Mouse (Mus musculus) adrenal gland, adult (tissue): ENCODE measurements around the gene Npb.
"Not testable (repeated sequence)": the region's sequence is repeated elsewhere in the genome, so short reads cannot be mapped to it uniquely, and the experiment has no call there.

Experiments used
- DNase-seq, 2 experiments: peaks; one replicate each; pipeline ENCODE4 v3.0.0; 2022 to 2023; ENCODE audit warnings: low spot score in 1 of 2; ENCODE audit not compliant: inconsistent age in 2 of 2

The Npb gene

DNA sequence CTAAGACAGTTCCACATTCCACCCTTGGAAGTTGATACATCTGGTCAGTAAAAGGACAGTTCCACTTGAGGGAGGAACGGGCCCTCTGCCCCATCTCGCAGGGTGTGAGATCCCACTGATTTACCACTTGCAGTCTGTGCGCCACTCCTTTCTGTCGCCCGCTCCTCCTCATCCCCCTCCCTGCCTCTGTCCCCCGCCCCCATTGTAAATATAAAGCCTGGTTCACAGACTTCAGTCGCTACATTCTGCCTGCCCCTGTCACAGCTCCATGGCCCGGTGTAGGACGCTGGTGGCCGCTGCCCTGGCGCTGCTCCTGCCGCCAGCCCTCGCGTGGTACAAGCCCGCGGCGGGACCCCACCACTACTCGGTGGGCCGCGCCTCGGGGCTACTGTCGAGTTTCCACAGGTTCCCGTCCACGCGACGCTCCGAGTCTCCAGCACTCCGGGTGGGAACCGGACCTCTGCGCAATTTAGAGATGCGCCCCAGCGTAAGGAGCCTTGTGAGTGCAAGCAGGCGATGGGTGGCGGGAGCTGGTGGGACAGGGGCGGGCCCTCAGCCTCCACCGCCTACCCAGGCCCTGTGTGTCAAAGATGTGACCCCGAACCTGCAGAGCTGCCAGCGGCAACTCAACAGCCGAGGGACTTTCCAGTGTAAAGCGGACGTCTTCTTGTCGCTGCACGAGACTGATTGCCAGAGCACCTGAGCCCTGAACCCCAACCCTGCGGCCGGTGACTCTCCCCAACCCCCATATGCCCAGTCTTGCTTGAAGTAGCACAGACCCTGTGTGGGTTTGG lies at the start of gene Npb:
Npb (plus strand) TSS at position 237 of the 794 bp plus-strand sequence.
- DNase-seq = no peak

DNA sequence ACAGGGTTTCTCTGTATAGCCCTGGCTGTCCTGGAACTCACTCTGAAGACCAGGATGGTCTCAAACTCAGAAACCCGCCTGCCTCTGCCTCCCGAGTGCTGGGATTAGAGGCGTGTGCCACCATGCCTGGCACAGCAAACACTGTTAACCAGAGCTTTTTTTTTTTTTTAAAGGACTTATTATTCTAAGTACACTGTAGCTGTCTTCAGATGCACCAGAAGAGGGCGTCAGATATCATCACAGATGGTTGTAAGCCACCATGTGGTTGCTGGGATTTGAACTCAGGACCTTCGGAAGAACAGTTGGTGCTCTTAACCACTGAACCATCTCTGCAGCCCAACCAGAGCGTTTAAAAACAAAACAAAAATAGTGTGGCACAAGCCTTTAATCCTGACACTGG lies 49.4 kb upstream of the Npb start:
- not testable (repeated sequence) for DNase-seq

GRCm38 (mm10) chr11:120560952-120561728 lies 47.1 kb upstream of the Npb start:
- no peak for DNase-seq

DNA sequence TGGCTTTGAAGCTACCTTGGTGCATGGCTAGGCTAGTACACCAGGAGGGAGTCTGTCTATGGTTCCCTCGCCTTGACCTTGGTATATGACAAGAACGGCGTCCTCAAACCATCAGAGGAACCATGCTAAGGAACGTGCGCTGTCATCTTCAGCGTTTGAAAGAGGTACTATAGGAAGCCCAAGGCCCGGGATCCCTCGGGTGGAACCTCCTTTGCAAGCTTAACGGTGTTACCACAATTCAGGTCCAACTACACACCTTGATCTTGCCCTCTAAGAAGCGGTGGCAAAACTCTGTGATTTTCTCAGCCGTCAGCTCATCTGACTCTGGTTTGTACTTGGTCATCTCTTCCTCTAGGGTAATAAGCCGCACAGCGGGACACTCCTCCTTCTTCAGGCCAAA lies 45.3 kb upstream of the Npb start:
- no peak for DNase-seq

GRCm38 (mm10) chr11:120565114-120565513 lies 43.2 kb upstream of the Npb start:
- DNase-seq = no peak

- no peak for DNase-seq
Measured at GRCm38 (mm10) chr11:120568324-120568723, 40.0 kb upstream of the Npb start.

DNA sequence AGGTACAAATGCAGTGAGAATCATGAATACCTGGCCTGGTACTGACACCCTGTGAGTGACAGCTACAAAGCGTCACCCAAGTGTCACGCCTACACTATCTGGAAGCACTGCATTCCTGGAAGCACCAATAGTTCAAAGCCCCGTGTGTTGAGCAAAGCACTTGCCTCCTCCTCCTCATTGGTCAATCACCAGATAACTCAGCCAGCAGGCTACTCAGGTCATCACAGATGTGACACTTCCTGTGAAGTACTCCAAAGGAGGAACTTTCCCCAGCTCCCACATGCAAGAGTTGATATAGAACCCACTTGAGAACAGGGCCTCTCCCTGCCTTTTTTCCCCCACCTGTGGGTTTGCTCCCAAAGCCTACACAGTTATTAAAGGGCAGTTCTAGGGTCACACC lies 37.2 kb upstream of the Npb start:
- DNase-seq = no peak

DNA sequence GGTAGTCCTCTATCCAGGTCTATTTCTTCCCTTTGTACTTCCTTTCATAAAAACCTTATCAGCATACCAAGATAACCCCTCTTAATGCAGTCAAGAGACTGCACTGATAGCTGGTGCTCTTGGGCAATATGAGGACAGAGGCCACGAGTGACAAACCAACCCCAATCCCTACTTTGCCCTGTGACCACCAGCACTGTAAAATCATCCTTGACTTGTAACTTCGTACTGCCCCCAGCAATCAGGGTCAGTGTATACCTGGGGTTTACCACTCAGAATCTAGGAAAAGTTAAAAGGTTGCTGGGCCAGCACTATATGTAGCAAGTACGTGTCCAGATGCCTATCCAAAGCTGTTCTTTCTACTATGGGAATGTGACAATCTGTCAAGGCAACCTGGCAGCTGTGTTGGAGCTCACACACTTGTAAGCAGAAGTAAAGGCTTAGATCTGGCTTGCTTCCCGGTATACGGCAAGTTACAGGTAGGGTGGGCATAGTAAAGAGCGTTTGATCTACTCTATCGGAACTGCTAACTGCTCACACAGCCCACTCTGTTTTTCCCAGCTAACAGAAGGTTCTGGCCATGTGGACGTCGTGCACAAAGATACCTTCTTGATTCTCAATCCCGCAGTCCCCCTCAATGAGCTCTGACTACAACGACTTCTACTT lies 36.4 kb upstream of the Npb start:
- peak in 1 of 2 experiments; percentile 60 for DNase-seq

DNA sequence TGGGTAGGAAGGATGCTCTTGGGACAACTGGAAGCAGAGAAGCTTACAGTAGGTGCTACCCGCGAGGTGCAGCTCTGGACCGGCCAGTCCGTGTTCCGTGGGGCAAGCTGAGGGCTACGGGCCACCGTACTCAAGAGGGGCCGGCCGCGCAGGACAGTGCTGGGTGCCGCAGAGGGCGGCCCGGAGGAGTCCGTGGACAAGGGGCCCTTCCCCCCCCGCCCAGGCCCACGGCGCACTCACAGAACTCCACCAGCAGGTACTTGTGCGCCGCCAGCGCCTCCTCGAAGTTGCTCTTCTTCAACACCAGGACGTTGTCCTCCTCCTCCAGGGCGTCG lies 35.9 kb upstream of the Npb start:
- DNase-seq = no peak

- peak; percentile 100 for DNase-seq
Measured at GRCm38 (mm10) chr11:120572752-120573584, 35.3 kb upstream of the Npb start, which contains the start of gene P4hb. Gene P4hb, minus strand, starts transcription at chr11:120573253.

GRCm38 (mm10) chr11:120573585-120574277 lies 34.5 kb upstream of the Npb start:
- DNase-seq = no peak

DNA sequence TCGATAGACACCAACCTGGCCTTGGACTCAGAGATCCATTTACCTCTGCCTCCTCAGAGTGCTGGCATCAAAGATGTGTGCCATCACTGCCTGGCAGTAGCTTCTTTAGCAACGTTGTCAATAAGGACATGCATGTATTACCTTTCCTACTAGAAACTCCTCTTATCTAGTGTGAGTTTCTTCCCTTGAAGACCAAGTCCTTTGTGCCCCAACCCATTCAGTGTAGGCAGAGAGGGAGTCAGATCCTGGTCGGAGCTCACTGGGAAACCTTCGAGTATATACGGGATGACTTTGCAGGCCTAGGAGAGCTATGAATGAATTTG lies 34.0 kb upstream of the Npb start:
- DNase-seq = peak in 1 of 2 experiments; percentile 30

DNA sequence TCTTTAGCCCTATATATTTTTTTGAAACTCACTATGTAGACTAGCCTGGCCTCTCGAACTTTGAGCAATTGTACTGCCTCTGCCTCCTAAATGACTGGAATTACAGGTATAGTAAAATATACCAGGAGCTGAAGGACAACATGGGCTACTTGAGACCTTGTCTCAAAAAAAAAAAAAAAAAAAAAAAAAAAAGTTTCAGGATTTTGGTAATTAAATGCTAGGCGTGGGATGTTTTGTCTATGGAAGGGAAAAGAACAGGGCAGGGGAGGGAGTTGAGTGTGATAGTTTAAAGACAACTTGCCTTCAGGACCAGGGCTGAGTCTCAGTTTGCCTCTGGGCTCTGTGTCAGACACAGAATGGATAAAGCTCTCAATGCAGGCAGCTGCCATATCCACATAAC lies 33.2 kb upstream of the Npb start:
- no peak for DNase-seq

DNA sequence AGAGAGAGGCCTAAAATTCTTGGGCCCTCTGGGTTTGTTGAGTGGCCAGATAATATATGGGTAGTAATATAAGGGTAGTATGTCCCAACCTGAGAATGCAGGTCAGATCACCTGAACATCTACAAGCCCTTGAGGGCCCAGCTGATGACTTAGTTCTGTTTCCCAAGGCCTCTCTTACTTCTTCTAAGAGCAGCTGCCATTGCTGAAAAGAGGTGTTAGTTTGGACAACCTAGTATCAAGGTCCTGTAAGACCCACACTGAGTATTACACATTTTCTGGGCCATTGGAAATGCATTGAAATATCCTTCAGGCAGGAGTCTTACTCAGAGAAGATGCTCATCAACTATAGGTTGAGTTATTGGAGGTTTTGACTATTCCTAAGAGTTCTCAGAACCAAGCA lies 32.3 kb upstream of the Npb start:
- no peak for DNase-seq

GRCm38 (mm10) chr11:120576365-120576981 lies 31.8 kb upstream of the Npb start:
- DNase-seq = no peak

DNA sequence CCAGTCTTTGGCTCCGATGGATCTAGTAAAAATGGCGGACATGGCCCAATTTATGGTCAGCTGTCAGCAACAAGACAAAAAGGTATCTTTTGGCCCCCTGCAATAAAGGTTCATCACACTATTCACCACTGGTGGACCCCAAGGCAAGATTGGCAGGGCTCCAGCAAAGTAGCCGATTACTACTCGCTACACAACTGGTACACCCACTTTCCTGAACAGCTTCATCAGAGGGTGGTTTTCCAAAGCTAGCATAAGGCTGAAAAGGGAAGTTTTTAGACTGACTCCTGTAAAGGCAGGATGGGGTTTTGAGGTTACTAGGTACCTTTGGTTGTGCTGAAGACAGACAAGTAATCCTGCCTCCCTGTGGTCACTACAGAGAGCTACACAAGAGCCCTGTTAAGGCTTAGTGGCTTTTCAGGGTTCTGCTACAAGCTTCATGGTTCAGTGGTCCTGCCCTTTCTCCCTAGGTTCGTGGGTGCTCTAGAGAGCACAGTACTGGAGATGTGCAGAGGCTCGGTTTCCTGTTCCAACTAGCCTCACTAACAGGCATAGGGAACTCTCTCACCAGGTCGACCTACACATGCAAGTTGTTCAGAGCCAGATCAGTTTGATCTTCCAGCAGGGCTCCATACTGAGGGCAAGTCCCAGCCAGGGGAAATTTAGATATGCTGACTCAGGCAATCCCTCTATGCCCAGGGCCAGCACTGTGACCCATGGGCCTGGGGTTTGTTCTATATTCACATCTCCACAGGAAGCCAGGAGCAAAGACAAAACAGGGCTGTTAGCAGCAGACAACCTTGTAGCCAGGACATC lies 30.9 kb upstream of the Npb start:
- peak in 1 of 2 experiments; percentile 68 for DNase-seq

DNA sequence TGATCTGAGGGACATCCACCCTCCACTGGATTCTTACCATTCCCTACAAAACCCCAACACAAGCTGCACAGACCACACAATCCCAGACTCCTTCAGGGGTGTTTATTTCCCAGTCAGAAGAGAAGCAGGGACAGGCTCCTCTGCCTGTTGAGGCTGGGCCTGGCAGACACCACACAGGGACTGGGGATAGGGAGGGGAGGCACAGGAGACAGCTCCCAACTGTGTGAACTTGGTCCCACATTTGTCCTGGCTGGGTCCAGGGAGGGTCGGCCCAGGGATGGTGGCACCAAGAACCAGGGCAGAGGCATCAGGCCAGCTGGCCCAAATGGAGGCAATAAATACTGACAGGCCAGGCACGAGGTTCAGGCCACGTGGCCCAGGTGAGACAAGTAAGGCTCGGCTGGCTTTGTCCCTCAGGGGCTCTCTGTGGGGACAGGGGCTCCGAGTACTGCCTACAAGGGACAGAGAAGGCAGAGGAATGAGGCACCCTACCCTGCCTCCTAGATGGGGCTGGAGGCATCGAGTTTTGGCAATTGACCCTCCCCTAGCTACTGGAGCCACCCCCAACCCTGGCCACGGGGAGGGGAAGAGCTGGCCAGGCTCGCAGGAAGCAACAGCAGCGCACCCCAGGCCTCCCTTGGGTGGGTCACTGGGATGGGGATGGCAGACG lies 30.1 kb upstream of the Npb start:
- peak in 1 of 2 experiments; percentile 45 for DNase-seq

DNA sequence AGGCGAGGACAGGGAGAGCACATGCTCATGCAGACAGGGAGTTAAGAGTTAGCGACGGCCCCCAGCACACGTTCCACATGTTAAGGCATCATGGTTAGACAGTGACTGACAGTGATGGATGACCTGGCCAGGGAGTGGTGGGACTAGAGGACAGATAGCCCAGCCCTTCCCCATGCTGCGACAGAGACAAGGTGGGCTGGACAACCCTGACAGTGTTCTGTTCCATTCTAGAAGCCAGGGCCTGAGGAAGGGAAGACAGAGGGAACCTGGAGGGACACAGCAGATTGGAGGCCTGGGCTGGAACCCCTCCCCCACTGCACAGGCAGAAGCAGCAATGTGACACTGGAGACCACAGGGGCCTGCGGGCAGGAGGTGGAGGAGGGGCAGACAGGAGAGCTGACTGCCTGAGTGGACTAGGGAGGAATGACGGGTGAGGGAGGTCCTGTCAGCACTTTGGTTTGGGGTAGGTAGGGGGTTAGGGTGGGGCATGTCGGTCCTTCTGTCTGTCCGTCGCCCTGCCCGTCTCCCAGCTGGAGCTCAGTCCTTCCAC lies 29.5 kb upstream of the Npb start:
- DNase-seq = peak in 1 of 2 experiments; percentile 39
